Mouse (Mus musculus): ENCODE results near the gene Gm20388.
A peak's percentile ranks its signal among the peaks of the same experiment; 100 is the strongest.

Gm20388 gene

DNA sequence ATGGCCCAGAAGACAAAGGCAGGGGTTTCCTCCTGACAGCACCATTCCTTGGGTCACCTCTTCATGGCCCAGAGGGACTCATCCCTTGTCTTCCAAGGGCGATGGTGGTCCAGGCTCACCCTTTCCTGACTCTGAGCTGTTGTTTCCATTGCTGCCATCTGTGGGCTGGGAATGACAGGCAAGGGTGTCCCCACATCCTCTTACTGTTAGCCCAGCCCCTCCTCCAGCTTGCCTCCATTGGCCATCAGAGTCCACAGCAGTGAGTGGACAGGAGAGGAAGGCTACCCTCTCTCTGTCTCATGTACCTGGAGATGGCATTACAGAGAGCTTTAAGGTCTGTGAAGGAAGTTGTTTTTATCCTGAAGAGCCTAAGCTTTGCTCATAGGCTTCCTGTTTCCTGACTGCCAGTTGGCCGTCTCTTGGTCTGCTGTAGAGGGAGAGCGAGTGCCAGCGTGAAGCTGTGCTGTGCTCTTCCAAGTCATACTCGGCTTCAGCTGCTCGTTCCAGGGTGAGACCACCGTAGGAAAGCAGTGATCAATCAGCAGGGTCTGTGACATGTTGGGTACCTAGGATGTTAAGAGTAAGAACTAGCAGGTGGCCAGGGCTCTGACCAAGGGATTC lies 4391.4 kb downstream of the Gm20388 start:
- DNase-seq (ENCODE audit: low spot score): no peak

DNA sequence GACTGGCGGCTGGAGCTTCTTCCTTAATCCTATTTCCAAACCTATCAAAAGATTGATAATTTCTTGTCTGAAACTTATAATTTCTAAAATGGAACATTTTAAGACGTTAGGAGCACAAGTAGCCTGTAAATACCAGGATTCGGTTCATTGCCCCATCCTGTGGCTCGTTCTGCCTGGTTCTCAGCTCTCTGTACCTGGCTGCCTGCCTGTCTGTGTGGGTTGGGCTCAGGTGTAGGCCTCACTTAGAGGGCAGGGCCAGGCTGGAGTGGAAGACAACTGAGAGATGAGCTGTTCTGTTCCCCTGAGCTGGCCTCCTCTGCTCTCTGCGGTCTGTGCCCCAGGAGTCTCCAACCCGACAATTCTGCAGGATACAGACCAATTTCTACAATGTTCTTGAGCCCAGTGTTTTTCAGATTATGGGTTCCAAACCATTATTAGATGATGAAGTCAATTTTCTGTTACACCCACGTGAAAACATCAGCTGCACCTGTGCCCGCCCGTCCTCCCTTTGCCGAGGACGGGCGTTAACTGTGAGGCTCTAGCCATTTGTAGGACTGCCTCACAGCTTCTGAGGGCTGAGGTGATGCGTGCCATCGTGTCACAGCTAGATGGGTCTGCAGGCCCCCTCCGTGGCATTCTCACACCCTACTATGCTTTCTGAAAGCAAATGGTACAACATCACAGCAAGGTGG lies 4392.7 kb downstream of the Gm20388 start:
- no peak for DNase-seq (ENCODE audit: low spot score)

DNA sequence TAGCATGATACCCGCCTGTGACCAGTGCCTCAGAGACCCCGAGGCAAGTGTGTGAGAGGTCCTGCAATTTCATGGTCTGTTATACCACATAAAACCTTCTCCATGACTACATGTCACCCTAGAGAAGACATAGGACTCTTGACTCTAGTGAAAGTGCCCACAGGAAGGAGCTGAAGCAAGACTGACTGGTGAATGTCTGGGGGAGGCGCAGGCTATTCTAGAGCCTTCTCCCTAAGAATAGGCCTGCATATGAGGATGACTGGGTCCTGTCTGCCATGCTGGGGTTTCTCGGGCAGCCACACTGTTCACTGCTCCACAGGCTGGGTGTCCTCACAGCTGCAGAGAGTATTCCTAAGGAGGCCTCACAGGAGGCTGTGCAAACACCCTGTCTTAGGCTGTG lies 4393.5 kb downstream of the Gm20388 start:
- DNase-seq (ENCODE audit: low spot score): no peak

DNA sequence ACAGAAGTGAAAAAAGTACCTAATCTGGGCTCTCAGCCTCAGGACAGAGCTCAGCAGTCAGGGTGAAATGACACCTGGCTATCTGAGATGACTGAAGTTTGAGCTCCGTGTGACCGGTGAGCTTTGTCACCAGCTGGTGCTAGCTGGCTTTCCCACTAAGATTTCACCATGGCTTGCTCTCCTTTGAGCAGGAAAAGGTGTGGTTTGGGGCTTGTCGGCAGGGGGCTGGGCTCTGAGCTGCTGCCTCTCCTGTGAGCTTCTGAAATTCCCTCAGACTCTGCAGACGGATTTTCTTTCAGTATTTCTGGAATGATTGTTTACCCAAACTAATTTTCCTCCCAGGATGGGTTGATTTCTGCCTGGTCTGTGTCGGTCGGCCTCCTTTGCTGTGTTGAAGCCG lies 4395.9 kb downstream of the Gm20388 start:
- no peak for DNase-seq (ENCODE audit: low spot score)

DNA sequence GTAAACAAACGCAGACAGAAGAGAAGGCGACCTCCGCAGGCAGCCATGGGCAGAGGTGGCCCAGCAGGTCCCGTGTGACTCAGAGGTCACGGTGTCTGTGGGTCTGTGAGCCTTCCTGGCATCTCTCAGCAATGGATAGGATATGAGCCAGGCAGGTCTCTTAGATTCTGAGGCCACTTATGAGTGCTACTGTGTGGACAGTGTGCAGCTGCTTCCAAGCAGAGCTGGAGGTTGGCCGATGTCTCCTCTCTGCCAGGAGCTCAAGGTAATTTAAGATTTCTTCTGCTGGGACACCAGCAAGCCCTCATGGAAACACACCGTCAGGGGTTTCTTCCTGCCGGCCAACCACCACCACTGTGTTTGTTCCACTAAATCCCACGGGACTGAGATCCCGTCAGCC lies 4397.1 kb downstream of the Gm20388 start:
- DNase-seq (ENCODE audit: low spot score): no peak

DNA sequence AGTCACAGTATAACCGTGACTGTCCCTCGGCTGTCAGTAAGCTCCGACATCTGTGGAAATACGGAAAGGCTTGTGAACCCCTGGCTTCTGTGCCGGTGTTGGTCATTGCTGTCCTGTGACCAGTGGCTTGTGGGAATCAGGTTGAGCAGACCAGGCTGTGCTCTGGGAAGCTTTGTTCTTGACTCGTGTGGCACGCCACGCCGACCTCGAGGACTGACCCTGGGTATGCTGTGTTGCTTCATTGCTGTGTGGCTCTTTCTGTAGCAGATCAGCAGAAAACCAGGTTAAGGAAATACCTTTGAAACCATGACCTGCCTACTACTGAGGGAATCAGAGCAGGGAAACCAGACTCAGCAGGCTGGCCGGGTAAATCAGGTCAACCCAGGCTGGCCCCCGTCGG lies 4399.9 kb downstream of the Gm20388 start:
- DNase-seq (ENCODE audit: low spot score): no peak

DNA sequence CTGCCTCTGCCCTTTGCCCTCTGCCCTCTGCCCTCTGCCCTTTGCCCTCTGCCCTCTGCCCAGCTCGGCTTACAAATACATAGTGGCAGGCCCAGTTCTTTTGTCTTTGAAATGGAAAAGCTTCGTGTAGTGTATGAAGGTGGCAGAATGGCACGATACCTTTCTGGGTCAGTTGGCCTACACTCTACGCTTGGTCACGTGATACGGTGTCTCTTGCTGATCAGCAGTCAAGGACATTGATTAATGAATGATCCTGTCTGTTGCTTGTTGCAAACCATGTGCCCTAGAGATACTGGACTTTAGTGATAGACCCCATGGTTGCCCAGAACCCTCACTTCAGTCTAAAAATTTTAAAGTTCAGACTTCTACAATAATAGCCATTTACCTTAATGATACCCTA lies 4400.5 kb downstream of the Gm20388 start:
- DNase-seq (ENCODE audit: low spot score): no peak

DNA sequence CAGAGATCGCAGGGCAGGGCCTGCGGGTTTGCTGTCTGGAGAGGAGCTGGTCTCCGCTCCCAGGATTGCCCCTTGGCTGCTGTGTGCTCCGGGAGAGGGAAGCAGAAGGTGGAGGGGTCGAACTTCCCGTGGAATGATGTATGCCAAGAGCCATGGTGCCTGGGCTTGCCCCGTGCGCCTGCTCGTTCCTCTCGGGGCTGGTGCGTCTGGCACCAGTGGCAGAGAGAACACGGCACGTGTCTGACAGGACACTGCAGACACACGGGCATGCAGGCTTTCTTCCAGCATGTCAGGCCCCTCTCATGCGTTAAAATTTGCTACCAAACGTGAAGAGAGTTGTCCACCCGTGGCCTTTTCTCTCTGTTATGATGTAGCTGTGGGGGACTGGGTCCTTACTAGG lies 4401.1 kb downstream of the Gm20388 start:
- DNase-seq (ENCODE audit: low spot score): no peak

DNA sequence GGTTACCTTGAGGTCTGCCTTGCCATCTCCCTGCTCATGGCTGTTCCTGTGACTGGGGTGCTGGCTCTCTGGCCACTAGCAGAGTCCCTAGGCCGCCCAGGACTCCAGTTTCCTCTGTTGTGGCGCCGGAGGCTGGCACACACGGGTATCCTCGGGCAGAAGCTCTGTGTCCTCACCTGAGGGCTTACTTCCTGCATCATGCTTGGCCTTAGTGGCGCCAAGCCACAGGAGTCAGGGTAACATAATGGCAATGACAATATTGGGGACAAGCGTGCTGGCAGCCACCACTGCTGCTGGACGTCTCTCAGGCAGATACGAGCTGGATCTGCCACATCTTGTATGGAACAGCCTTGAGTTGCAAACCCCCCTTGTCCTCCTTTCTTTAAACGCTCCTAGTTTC lies 4401.6 kb downstream of the Gm20388 start:
- no peak for DNase-seq (ENCODE audit: low spot score)

DNA sequence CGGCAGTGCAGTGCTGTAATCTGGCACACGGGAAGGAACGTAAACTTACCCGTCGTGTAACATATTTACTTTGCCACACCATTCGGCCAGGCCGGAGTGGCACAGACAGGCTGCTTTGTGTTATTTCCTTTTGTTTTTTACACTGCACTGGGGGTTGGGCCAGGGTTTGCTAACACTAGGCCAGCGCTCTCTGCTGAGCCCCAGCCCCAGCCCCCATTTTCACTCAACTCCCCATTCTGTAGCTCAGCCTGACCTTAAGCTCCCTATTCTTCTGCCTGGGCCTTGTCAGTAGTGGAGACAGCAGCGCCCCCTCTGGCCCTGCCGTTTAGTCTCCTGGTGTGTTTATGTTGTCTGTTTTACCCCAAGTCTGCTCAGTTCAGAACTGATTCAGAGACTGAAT lies 4404.2 kb downstream of the Gm20388 start:
- no peak for DNase-seq (ENCODE audit: low spot score)

DNA sequence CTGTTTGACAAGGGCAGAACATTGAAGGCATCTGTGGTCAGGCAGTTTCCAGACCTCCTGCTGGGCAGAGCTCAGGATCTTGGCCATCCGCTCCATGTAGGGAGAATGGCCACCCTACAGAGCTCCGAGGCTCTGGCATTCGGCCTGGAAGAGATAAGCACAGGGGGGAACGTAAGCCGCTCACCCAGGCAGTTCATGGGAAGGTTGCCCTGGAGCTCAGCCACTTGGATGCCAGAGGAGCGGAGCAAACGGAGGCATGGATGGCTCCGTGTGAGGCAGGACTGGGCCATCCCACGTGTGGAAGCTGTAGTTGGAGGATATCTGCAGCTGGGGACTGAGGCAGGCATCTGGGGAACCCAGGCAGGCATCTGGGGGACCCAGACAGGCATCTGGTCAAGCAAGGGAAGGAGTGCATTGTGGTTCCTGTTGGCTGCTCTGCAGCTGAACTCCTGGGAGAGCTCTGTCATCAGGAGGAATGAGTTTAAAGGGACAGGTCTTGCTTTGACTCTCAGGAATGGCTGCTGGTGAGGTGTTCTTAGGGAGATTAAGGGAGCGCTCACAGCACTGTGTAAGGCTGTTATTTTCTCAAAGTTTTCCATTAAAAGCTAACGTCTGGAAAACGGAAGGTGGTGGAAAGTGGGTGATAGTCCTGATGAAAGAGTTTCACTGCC lies 4406.0 kb downstream of the Gm20388 start:
- peak; percentile 34 for DNase-seq (ENCODE audit: low spot score)

DNA sequence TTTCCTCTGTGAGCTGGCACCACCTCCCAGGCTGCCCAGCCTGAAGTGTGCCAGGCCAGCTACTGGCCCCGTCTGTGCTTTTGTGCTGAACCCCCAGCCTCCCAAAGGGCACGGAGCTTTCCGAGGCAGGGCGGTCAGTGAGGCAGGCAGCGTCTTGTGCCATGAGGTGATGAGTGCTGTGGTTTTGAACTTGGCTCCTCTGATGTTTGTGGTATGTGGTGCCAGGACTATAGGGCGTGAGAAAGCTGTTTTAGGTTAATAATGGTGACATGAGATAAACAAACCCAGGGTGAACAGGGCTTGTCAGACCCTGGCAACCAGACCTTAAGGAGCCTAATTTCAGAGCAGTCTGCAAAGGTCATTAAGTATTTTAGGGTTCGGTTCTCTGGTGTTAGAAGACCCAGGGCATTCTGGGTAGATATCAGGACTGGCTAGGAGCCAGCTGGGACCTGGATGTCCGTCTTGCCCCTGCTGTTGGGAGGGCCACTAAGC lies 4406.6 kb downstream of the Gm20388 start:
- no peak for DNase-seq (ENCODE audit: low spot score)

DNA sequence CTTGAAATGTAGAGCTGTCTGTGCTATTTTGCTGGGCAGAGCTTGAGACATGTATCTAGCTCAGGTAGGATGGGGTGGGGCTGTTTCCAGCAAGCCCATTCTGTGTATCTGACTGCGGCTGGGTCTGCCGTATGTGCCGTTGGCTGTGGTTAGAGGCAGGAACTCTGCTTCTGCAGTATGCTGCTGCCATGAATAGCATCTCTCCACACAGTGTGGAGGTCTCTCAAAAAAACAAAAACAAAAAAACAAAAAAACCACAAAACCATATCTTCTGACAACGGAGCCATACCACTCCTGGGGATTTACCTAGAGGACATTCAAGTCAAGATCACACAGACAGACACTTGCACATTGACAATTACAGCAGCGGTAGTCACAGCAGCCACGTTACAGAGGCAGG lies 4407.2 kb downstream of the Gm20388 start:
- no peak for DNase-seq (ENCODE audit: low spot score)

DNA sequence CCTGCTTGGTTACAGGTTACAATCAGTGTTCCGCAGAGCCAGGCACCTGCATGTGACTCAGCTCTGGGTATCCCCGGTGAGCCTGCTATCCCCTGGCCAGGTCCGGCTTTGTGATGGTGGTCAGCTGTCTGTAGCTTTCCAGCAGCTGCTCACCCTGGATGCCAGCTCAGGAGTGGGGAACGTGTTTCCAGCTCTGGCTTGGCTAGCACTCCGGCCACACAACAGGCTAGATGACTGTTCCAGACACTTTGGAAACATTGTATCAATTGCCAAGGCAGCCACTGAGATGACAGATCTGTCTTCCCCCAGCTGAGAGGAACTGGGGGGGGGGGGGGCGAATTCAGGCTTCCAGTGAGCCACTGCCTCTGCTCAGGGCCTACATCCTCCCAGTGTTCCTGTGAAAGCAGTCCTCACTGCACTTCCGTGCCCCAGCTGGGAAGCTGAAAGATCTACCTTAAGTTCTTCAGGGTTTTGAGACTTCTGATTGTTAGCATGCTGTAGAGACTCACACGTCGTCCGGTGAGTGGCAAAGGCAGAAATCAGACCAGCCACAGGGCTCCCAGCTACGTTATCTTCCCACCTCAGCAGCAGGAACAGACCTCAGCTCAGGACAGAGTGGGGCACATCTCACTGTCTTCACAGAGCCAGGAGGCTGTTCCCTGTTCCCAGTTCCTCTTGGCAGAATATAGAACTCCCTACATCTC lies 4408.1 kb downstream of the Gm20388 start:
- DNase-seq (ENCODE audit: low spot score): no peak

DNA sequence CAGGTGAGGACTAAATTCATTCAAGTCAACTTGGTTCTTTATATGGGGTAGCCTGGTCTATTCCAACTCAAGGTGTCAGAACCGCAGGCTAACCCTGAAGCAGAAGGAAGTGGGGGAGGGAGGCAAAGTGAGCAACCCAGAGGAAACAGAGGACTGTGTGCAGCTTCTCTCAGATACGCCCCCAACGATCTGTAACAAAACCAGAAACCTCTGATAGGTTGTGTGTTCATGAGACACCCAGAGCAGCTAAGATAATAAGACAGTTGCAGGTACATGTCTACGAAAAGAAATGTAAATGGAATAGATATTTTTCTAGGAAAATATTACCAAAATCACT lies 4408.6 kb downstream of the Gm20388 start:
- no peak for DNase-seq (ENCODE audit: low spot score)

DNA sequence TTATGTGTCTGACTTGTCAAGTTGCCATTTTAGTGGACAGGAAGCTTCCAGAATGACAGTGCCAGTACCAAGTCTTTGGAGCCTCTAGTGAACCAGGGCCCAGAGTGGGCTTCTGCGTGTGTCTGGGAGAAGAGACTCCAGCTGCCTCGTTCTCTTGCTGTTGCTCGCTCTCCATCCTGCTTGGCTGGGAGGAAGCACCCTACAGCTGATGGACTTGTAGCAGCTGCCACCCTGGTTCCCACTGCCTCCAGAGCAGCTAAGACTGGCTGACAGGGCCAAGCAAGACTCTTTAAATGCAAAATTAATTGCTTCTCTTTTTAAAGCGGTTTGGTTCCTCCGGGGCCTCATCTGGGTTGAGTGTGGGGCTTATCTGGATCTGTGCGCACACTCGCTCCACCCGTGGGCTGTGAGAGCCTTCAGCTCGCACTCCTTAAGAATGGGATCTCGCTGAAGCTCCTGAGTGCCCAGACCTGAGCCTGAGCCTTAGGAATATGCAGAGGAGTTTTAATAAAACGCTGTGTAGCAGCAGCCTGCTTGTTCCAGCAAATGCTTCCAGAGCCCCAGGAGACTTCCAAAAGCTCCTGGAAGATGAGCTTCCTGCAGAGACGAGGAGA lies 4410.7 kb downstream of the Gm20388 start:
- no peak for DNase-seq (ENCODE audit: low spot score)

DNA sequence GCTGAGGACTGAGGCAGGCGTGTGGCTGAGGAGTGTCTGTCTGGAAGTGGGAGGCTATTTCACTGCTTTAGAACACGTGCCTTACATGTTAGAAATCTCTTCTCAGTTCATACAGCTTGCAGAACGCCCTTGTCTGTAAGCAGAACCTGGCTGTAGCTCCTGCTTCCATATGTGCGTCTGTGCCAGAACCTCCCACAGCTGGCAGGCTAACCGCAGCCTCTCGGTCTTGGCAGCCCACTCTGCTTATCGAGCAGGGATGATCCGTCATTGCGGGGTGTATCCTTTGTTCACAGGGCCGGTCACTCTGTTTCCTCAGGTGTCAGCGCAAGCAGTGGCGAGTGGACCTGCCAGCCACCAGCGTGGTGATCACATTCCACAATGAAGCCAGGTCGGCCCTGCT lies 4412.7 kb downstream of the Gm20388 start:
- DNase-seq (ENCODE audit: low spot score): no peak

DNA sequence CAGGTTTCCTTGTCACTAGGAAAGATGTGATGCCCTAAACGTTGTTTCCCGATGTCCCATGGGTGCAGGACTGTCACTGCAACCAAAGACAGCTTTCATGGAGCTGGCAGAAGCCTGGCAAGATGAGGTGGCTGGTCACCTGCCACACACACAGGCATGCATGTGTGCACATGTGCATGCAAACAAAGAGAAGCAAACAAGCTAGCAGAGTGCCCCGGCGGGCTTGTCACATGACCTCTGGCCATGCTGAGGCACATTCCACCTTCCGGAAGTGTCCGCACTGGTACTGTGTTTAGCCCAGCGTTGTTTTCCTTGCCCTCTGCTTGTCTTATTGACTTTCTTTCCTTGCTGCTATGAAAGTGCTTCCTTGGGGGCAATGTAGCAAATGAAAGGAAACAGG lies 4417.6 kb downstream of the Gm20388 start:
- peak; percentile 25 for DNase-seq (ENCODE audit: low spot score)

DNA sequence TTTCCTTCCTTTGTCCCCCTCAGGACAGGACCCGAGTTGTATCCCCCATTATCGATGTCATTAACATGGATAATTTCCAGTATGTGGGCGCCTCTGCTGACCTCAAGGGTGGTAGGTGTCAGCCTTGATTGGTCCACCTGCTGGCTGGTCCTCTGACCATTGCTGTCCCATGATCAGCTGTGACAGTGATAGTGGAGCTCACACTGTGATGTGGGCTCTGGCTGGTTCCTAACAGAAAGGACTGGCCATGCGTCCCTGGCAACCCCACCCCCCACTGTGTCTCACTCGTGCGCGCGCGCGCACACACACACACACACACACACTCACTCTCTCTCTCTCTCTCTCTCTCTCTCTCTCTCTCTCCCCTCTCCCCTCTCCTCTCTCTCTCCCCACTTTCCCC lies 4419.0 kb downstream of the Gm20388 start:
- no peak for DNase-seq (ENCODE audit: low spot score)

DNA sequence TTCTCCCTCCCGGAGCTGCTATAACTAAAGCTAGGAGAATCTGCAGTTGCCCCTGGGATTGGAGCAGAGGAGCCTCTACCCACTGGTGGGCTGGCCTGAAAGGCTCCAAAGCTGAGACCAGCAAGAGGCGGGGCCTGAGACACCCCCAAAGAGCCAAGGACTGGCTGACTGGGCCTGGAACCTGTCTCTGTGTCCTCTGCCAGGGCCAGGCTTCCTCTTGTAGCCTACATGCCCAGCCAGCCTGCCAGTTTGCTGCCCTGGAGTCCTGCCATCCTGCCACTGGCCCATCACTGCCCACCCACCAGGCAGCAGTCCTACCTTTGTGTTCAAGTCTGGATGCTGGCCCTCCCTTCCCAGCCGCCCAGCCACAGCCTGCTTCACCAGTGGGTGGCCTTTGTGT lies 4419.8 kb downstream of the Gm20388 start:
- no peak for DNase-seq (ENCODE audit: low spot score)

DNA sequence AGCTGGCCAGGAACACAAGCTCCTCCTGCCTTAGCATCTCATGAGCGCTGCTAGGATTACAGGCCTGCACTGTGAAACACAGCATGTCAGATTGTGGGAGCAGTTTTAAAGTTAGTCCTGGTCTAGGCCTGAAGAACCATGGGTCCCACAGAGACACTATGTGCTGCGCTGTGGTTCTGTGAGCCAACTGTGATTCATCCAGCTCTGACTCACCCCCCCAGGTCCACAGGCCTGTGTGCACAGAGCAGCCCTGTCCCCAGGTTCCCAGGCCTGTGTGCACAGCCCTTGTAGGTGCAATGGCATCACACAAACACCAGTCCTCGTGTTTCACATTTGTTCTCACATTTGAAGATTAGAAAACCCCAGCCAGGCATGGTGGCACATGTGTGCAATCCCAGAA lies 4420.5 kb downstream of the Gm20388 start:
- DNase-seq (ENCODE audit: low spot score): no peak

DNA sequence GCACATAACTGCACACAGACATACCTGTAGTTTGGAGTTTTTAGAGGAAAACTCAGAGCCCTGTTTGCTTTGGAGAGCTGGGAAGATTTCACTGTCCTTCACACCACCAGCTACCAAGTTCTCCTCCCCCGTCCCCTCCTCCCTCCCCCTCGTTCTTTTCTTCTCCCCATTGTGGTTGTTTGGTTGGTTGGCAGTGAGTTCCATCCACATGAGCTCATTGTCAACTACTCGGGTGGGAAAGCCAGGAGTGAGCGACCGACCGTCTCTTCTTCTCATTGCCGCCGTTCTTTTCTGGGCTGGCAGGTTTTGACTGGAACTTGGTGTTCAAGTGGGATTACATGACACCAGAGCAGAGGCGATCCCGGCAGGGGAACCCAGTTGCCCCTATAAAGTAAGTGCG lies 4421.1 kb downstream of the Gm20388 start:
- no peak for DNase-seq (ENCODE audit: low spot score)

DNA sequence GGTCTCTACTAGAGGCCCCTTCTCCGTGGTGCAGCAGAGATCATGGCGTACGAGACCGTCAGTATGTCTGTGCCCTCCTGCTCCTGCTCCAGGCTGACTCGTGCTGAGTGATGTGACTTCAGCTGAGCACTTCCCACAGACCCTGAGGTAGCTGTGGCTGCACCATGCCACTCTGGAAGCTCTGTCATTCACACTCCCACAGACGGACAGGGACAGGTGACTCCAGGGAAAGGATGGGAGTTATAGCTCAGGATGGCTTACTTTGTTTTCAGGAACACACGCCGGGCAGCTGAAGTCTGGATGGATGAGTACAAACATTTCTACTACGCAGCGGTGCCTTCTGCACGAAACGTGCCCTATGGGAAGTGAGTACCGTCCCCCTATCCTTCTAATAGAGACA lies 4425.7 kb downstream of the Gm20388 start:
- no peak for DNase-seq (ENCODE audit: low spot score)

Measured in urinary bladder, postnatal 25 days (tissue).